Mouse (Mus musculus) lung, postnatal 0 days (tissue): Measurements from ENCODE around the gene Entpd1.

Experiments
- CTCF ChIP-seq: IDR thresholded peaks from 2 replicates; pipeline ENCODE4 v1.5.1; 2016; ENCODE audit warnings: antibody characterized with exemption, mild to moderate bottlenecking
- EP300 ChIP-seq: IDR thresholded peaks from 2 replicates; pipeline ENCODE4 v1.6.1; 2016; ENCODE audit warnings: antibody characterized with exemption, mild to moderate bottlenecking, control low read depth

DNA sequence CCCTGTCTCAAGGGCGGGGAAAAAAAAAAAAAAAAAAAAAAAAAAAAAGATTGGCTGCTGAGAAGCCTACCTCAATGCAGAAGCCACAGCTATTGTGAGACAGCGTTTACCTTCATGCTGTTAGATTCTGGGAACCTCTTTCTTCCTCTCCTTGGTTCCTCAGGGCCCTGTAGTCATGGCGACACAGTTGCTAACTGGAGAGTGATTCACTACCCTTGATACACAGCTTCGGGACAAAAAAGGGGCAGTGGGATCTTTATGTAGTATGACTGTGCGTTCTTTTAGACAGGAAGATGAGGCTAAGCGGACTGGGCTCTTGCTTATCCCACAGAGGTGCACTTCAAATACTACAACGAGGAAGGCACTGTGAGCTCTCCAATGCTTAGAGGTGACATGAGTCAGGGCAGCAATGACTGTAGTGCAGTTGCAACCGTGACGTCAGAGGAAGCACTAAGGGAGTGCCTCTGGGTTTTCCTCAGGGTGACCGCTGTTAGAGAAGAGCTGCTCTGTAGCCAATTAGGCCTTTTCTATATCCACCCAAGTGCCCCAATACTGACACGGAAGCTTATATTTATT, 27.7 kb downstream of the Entpd1 start:
- no peak for TF ChIP-seq CTCF
- TF ChIP-seq EP300 = no peak
